Comparison of ENCODE assay signal across 21 mouse cellular contexts in the genomic region with DNA sequence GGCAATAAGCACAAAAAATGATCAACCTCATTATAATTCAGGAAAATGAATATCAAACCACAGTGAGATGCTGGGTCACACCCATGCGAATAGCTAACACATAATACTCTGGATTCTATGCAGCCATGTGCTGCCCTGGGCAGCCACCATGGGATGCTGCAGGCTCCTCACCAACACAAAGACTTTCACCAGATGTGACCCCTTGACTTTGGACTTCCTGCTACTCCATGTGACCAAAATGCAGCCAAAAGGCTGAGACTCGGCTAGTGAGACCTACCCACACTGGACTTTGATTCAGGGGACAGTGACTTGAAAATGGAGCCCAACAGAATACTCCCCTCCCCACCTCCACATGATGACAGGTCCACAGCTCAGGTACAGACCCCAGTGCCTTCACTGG. TPM values are rescaled to one million over a fixed set of nuclear protein-coding genes. Genes with fewer than 3 reads are reported as not detected.
DNase-seq lines count a peak whose midpoint lies in the region; ATAC-seq and TF ChIP-seq lines count a peak whose summit lies in the region.
"Had no signal": no experiment of that assay in that cellular context is flagged by ENCODE, and none has a peak within 500 bp of the region (broad histone marks: within the 10 kb centered on the region; RNA-seq: fewer than 3 reads in every experiment).

No protein-coding gene starts in this region.

- TF ChIP-seq POLR2A in kidney, adult 2 months (IDR thresholded peaks at IDR 0.05; ENCODE audit: low read depth, low read length) = no peak

- H3K4me2 ChIP-seq in embryonic facial prominence, embryonic 11.5 days (ENCODE audit: low read depth, low read length) = no peak overlapping the region
- H3K4me2 ChIP-seq: forebrain, embryonic 13.5 days; midbrain, embryonic 13.5 days; stomach, embryonic 15.5 days had no signal

- H3K9ac ChIP-seq in embryonic facial prominence, embryonic 11.5 days (replicated peaks; ENCODE audit: low read length) = no peak overlapping the region
- H3K9ac ChIP-seq: forebrain, embryonic 13.5 days; liver, embryonic 14.5 days; midbrain, embryonic 13.5 days; stomach, embryonic 15.5 days had no signal

- peak; percentile 34; the same call in 1 of the 2 replicates for TF ChIP-seq CTCF in kidney, adult 2 months (conservative IDR thresholded peaks at IDR 0.05; ENCODE audit: insufficient read depth, insufficient read length, low read depth, low read length)

- no peaks in the 10 kb centered on the region; the same call in 1 of the 2 replicates for H3K4me1 ChIP-seq in heart, embryonic 10.5 days
- peaks cover 4% of the 10 kb centered on the region; the same call in 1 of the 2 replicates for H3K4me1 ChIP-seq in kidney, adult 2 months (ENCODE audit: control insufficient read depth, insufficient read depth, low read length)
- no peaks in the 10 kb centered on the region for H3K4me1 ChIP-seq in embryonic facial prominence, embryonic 11.5 days (ENCODE audit: control insufficient read depth, insufficient read depth, low read length)
- H3K4me1 ChIP-seq: forebrain, embryonic 13.5 days; midbrain, embryonic 13.5 days; stomach, embryonic 15.5 days had no signal

- no peak overlapping the region for H3K27ac ChIP-seq in heart, embryonic 10.5 days
- H3K27ac ChIP-seq in kidney, adult 2 months (ENCODE audit: insufficient read depth, low read depth, low read length) = peak overlapping the region; percentile 74
- H3K27ac ChIP-seq in embryonic facial prominence, embryonic 11.5 days (replicated peaks; ENCODE audit: low read depth, low read length) = no peak overlapping the region
- H3K27ac ChIP-seq: forebrain, embryonic 13.5 days; liver, embryonic 14.5 days; midbrain, embryonic 13.5 days; stomach, embryonic 15.5 days had no signal

- DNase-seq in heart, adult 11 months = peak; percentile 92
- no peak for DNase-seq in heart, embryonic 10.5 days (ENCODE audit: low spot score)
- DNase-seq in kidney, adult 2 months = peak; percentile 91
- DNase-seq in kidney, postnatal 4 days = no peak
- peak; percentile 22 for DNase-seq in embryonic facial prominence, embryonic 11.5 days (ENCODE audit: low spot score)
- DNase-seq in kidney, postnatal 36 days = peak; percentile 75 to 81
- no peak for DNase-seq in cerebellum, postnatal 10 days
- no peak for DNase-seq in layer of hippocampus, postnatal 10 days (ENCODE audit: low spot score in 2 of 2)
- DNase-seq: cerebellum, postnatal 25 days; lung, postnatal 36 days; spleen, adult 18-20 months; thymus, postnatal 14 days had no signal

- ATAC-seq in embryonic facial prominence, embryonic 11.5 days (replicated peaks; ENCODE audit: insufficient number of reproducible peaks, low FRiP score, low TSS enrichment, low read depth) = no peak
- ATAC-seq: forebrain, embryonic 13.5 days; midbrain, embryonic 13.5 days had no signal

- H3K9me3 ChIP-seq in heart, embryonic 10.5 days = no peaks in the 10 kb centered on the region
- no peaks in the 10 kb centered on the region; the same call in 1 of the 2 replicates for H3K9me3 ChIP-seq in embryonic facial prominence, embryonic 11.5 days (replicated peaks; ENCODE audit: control insufficient read depth, low read length)
- H3K9me3 ChIP-seq: forebrain, embryonic 13.5 days; midbrain, embryonic 13.5 days; stomach, embryonic 15.5 days had no signal

- no peaks in the 10 kb centered on the region for H3K27me3 ChIP-seq in heart, embryonic 10.5 days (ENCODE audit: insufficient read depth, poor library complexity, severe bottlenecking)
- H3K27me3 ChIP-seq in kidney, adult 2 months (replicated peaks; ENCODE audit: control insufficient read depth, insufficient read depth, low read length) = no peaks in the 10 kb centered on the region
- no peaks in the 10 kb centered on the region for H3K27me3 ChIP-seq in embryonic facial prominence, embryonic 11.5 days (ENCODE audit: control insufficient read depth, insufficient read depth, low read length)
- H3K27me3 ChIP-seq: CH12.LX; midbrain, embryonic 13.5 days; stomach, embryonic 15.5 days had no signal

- H3K4me3 ChIP-seq in heart, embryonic 10.5 days = no peak overlapping the region
- no peak overlapping the region for H3K4me3 ChIP-seq in kidney, adult 2 months (ENCODE audit: insufficient read depth, low read depth, low read length)
- no peak overlapping the region for H3K4me3 ChIP-seq in embryonic facial prominence, embryonic 11.5 days (ENCODE audit: low read depth, low read length)
- H3K4me3 ChIP-seq: forebrain, embryonic 13.5 days; midbrain, embryonic 13.5 days; stomach, embryonic 15.5 days had no signal

- H3K36me3 ChIP-seq in heart, embryonic 10.5 days = no peaks in the 10 kb centered on the region
- H3K36me3 ChIP-seq in kidney, adult 2 months (ENCODE audit: control insufficient read depth, insufficient read depth, low read length) = no peaks in the 10 kb centered on the region
- H3K36me3 ChIP-seq in embryonic facial prominence, embryonic 11.5 days (replicated peaks; ENCODE audit: control insufficient read depth, insufficient read depth, low read depth, low read length) = no peaks in the 10 kb centered on the region
- H3K36me3 ChIP-seq: midbrain, embryonic 13.5 days; stomach, embryonic 15.5 days had no signal

- 64% methylated on average over 2 of the region's 2 CpGs for WGBS in heart, embryonic 10.5 days
- 47% methylated on average over 2 of the region's 2 CpGs for WGBS in kidney, adult 2 months
- 42% methylated on average over 2 of the region's 2 CpGs for WGBS in embryonic facial prominence, embryonic 11.5 days

RNA-seq across cellular contexts. Expression of a gene that starts 12.4 kb away (rescaled TPM):
- polyA plus RNA-seq in heart, embryonic 10.5 days (2016; fragmentation: Nextera tagmentation; extraction: Ambion mirVana) = 0.04 TPM in 1 of 2 replicates, not detected in the other
- 355 and 358 TPM in 2 replicates for polyA plus RNA-seq in kidney, adult 2 months (2012; rRNA removed)
- 0.10 and 0.29 TPM in 2 replicates for polyA plus RNA-seq in embryonic facial prominence, embryonic 11.5 days (2014; fragmentation: Nextera tagmentation; extraction: Ambion mirVana)
- 1 to 10 TPM; 3.6 to 4.4 TPM for total RNA-seq in layer of hippocampus, postnatal 10 days (2021)
- total RNA-seq: adrenal gland, postnatal 36 days; CH12.LX; heart, postnatal 4 days had no signal
- polyA plus RNA-seq: gonadal fat pad, adult 2 months; intestine, embryonic 14.5 days; stomach, embryonic 15.5 days had no signal

RNA-seq across cellular contexts. Expression of a gene that starts 33.3 kb away (rescaled TPM):
- polyA plus RNA-seq in heart, embryonic 10.5 days (2016; fragmentation: Nextera tagmentation; extraction: Ambion mirVana) = 0.04 TPM in 1 of 2 replicates, not detected in the other
- polyA plus RNA-seq in kidney, adult 2 months (2012; rRNA removed) = 0.53 and 0.62 TPM in 2 replicates
- 0.06 and 0.08 TPM in 2 replicates for polyA plus RNA-seq in embryonic facial prominence, embryonic 11.5 days (2014; fragmentation: Nextera tagmentation; extraction: Ambion mirVana)
- 100 to 1,000 TPM; 117 to 125 TPM for total RNA-seq in layer of hippocampus, postnatal 10 days (2021)
- total RNA-seq: CH12.LX; heart, postnatal 4 days had no signal

RNA-seq across cellular contexts. Expression of a gene that starts 39.2 kb away (rescaled TPM):
- polyA plus RNA-seq in heart, embryonic 10.5 days (2016; fragmentation: Nextera tagmentation; extraction: Ambion mirVana) = 0.23 and 0.48 TPM in 2 replicates
- polyA plus RNA-seq in kidney, adult 2 months (2012; rRNA removed) = 526 and 582 TPM in 2 replicates
- 0.06 TPM in 1 of 2 replicates, not detected in the other for polyA plus RNA-seq in embryonic facial prominence, embryonic 11.5 days (2014; fragmentation: Nextera tagmentation; extraction: Ambion mirVana)
- 10 to 100 TPM; 20.6 to 21.5 TPM for total RNA-seq in layer of hippocampus, postnatal 10 days (2021)
- total RNA-seq: CH12.LX; heart, postnatal 4 days had no signal

Comparison
In these comparisons a context has a peak if more than half of its experiments do, and no peak if none do; other contexts are left out.
1. DNase-seq: peak in heart, adult 11 months (single experiment), kidney, adult 2 months (single experiment), embryonic facial prominence, embryonic 11.5 days (single experiment) and kidney, postnatal 36 days (2 of 2); none in heart, embryonic 10.5 days (single experiment), kidney, postnatal 4 days (0 of 2), cerebellum, postnatal 10 days (0 of 2) and layer of hippocampus, postnatal 10 days (0 of 2).
2. RNA of a gene that starts 12.4 kb away (polyA plus RNA-seq): 355 to 358 TPM in kidney, adult 2 months; 0.10 to 0.29 TPM in embryonic facial prominence, embryonic 11.5 days and 0.04 TPM in heart, embryonic 10.5 days; every median in the first group is over 100 times any median in the second.
3. RNA of a gene that starts 39.2 kb away (polyA plus RNA-seq): 526 to 582 TPM in kidney, adult 2 months; 0.23 to 0.48 TPM in heart, embryonic 10.5 days and 0.06 TPM in embryonic facial prominence, embryonic 11.5 days; every median in the first group is over 100 times any median in the second.